Mouse (Mus musculus) urinary bladder, postnatal 14 days (tissue): ENCODE results near the gene Sept12.

Experiments used
- DNase-seq: peaks from one replicate; pipeline ENCODE4 v3.0.0; 2021; ENCODE audit warnings: low spot score

Sept12 gene

GRCm38 (mm10) chr16:4974521-4974920 is 23.1 kb downstream of the Sept12 start:
- DNase-seq, result no peak

- no peak for DNase-seq
These were observed 26.0 kb downstream of the Sept12 start for GRCm38 (mm10) chr16:4971626-4972025.

- no peak for DNase-seq
These were observed 28.4 kb downstream of the Sept12 start for GRCm38 (mm10) chr16:4969055-4969843.

- no peak for DNase-seq
These were observed 29.2 kb downstream of the Sept12 start for GRCm38 (mm10) chr16:4968426-4968825.

- no peak for DNase-seq
These were observed 32.1 kb downstream of the Sept12 start for GRCm38 (mm10) chr16:4965392-4966129.

- DNase-seq, result no peak
These were observed 32.8 kb downstream of the Sept12 start for GRCm38 (mm10) chr16:4964731-4965391.

GRCm38 (mm10) chr16:4963797-4964709 is 33.6 kb downstream of the Sept12 start, which contains the start of gene Anks3:
Gene Anks3, minus strand, starts transcription at chr16:4964205.
- peak; percentile 97 for DNase-seq

- no peak for DNase-seq
These were observed 34.3 kb downstream of the Sept12 start for GRCm38 (mm10) chr16:4963346-4963745.

- no peak for DNase-seq
These were observed 37.4 kb downstream of the Sept12 start for GRCm38 (mm10) chr16:4960260-4960659.

- DNase-seq, result no peak
These were observed 40.2 kb downstream of the Sept12 start for GRCm38 (mm10) chr16:4957446-4957845.

GRCm38 (mm10) chr16:4956609-4957008 is 41.0 kb downstream of the Sept12 start:
- DNase-seq, result no peak

- DNase-seq, result no peak
These were observed 50.3 kb downstream of the Sept12 start for GRCm38 (mm10) chr16:4947378-4947777.

- no peak for DNase-seq
These were observed 51.5 kb downstream of the Sept12 start for GRCm38 (mm10) chr16:4946155-4946554.

GRCm38 (mm10) chr16:4945415-4945814 is 52.2 kb downstream of the Sept12 start:
- DNase-seq, result no peak

GRCm38 (mm10) chr16:4943431-4943830 is 54.2 kb downstream of the Sept12 start:
- no peak for DNase-seq

GRCm38 (mm10) chr16:4942868-4943267 is 54.8 kb downstream of the Sept12 start:
- DNase-seq, result no peak

GRCm38 (mm10) chr16:4941016-4941415 is 56.6 kb downstream of the Sept12 start:
- no peak for DNase-seq

GRCm38 (mm10) chr16:4940311-4940850 is 57.3 kb downstream of the Sept12 start:
- no peak for DNase-seq

GRCm38 (mm10) chr16:4939412-4939811 is 58.2 kb downstream of the Sept12 start:
- peak; percentile 38 for DNase-seq

GRCm38 (mm10) chr16:4938989-4939388 is 58.7 kb downstream of the Sept12 start:
- peak; percentile 96 for DNase-seq

- no peak for DNase-seq
These were observed 59.2 kb downstream of the Sept12 start, which contains the start of gene Nudt16l1 for GRCm38 (mm10) chr16:4938461-4938860. Gene Nudt16l1, plus strand, starts transcription at chr16:4938761.
